Mouse (Mus musculus) megakaryocyte progenitor cell, adult 5-6 weeks (primary cell): ENCODE measurements around the gene Hoxd8. TPM values are rescaled to one million over a fixed set of nuclear protein-coding genes. Genes with fewer than 3 reads are reported as not detected.

Experiments
- ATAC-seq: replicated peaks from 2 replicates; pipeline ENCODE4 v1.8.0; 2016; ENCODE audit warnings: mild to moderate bottlenecking, moderate TSS enrichment, inconsistent platforms; ENCODE audit not compliant: poor library complexity
- total RNA-seq, 2 experiments: library from RNA; stranded (forward) in 1 of 2; stranded (reverse) in 1 of 2; fragments of 157-497, 149-512 nt in 1 of 2; fragments of 200-1000 nt in 1 of 2; gene quantifications; 2 replicates each; pipeline versions ENCODE4 v1.2.3 to v1.2.4; 2015 to 2017

Gene Hoxd8
- total RNA-seq (2015) (not detected in 2 replicates), total RNA-seq (2017) (not detected in 2 replicates)

DNA sequence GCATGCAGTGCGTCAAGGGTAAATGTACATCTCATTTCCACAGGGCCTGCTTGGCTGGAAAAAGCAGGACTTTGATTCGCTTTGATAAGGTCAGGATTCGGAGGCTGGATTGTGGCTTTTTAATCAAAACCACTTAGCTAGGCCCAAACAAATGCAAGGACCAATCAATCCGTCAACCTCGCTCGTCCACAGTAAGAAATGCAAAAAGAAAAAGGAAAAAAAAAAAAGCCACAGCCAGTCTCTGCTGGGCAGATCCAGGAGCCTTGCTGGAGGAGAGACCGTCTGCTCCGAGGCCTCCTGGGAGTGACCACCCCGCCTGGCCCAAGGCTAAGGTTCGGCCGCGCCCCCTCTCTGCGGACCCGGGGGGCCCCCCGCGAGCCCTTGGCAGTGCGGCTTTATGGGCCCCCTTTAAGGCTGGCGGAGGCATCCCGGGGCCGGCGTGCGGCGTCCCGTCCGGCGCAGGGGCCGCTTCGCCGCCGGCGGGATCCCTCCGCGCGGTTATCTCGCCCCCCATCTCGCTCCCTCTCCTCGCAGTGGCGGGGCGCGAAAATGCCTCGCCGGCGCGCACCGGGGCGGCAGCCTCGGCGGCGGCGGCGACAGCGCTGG lies at the start of gene Hoxd8:
Gene Hoxd8 (plus strand): TSS at position 223 of the 606 bp plus-strand sequence.
- no peak for ATAC-seq

DNA sequence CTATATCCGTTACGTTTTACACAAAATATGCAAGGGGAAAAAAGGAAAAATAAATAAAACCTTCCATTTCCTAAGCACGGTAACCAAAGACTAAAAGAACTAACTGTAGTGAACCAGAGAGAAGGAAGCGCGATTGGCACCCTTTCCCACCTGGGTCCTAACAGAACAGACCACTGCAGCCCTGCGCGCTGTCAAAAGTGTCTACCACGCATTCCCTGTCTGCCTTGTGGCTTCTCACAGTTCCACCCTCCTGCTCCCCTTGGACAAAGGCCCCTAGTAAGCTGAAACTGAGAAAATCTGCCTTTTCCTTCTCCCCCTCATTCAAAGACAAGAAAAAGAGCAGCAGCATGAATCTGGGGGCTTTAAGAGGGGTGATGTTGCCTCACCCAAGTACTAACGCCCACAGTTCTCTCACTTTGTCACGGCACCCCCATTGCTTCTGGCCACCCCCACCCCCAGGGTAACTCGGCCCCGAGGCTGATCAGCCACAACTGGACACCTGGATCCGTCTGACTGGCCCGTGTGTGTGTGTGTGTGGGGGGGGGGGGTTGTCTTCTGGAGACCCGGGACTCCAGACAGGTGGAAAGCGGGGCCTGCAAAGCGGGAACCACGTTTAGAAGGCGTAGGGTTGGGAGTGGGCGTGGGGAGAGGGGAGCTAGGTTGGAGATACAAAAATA lies 49.5 kb upstream of the Hoxd8 start:
- ATAC-seq, result no peak

DNA sequence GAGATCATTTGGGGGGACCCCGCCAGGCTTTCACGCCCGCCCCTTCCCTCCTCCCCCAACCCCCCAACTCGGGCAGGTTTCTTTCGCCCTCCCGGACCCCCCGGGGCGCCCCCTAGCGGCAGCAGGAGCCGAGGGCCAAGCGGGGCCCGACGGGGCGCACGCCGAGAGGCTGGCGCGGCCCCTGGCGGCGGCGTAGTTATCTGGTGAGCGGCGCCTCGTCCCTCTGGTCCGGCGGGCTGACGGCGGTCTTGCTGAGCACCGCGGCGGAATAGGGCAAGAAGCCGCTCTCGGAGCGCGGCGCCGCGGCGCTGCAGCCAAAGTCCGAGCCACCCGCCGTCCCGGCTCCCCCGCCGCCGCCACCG lies 49.0 kb upstream of the Hoxd8 start:
- ATAC-seq, result peak; percentile 44; the same call in 1 of the 2 replicates

DNA sequence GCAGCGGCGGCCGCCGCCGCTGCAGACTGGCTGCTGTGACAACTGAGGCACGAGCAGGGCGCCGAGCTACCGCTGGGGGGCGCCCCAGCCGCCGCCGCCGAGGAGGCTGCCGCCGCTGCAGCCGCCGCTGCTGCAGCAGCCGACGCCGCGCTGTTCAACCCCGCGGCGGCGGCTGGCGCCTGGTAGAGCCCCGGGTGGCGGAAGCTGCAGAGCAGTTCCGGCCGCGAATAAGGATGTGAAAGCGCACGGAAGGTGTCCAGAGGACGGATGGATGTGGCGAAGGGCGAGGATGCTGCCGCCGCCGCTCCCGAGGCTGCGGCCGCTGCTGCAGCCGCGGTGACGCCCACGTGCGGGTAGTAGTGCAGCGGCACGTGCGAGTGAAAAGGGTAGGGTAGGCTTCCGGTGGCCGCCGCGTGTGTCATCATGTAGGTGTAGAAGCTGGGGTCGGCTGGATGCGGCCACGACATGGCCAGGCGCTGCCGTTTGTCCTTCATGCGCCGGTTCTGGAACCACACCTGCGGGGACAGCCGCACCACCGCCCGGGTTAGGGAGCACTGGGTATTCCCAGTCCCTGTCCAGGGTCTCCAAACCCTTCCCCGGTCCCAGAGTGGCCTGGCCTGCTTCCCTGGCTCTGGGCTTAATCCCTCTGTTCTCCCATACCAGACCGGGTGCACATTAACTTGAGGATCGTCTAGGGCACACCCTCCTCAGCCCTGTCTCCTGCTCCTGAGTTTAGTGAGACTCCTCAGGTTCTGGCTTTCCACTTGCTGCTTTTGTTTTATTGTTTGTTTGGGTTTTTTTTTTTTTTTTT lies 48.4 kb upstream of the Hoxd8 start:
- peak; percentile 73 for ATAC-seq

DNA sequence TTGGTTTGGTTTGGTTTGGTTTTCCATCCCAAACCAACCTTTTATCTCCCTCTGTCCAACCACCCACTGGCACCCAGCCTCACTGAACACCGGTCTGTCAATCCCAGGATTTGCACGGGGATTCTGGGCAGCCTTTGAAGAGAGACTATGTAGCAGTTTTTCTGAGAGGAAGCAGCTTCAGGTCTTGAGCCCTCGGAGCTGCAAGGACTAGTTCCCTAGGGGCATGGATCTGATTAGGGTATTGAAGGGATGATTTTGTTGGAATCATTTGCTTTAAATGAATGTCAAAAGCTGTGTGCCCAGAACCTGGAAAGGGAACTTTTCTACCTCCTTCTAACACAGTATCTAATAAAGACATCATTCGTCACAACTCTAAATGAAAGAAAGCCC lies 47.8 kb upstream of the Hoxd8 start:
- no peak for ATAC-seq

DNA sequence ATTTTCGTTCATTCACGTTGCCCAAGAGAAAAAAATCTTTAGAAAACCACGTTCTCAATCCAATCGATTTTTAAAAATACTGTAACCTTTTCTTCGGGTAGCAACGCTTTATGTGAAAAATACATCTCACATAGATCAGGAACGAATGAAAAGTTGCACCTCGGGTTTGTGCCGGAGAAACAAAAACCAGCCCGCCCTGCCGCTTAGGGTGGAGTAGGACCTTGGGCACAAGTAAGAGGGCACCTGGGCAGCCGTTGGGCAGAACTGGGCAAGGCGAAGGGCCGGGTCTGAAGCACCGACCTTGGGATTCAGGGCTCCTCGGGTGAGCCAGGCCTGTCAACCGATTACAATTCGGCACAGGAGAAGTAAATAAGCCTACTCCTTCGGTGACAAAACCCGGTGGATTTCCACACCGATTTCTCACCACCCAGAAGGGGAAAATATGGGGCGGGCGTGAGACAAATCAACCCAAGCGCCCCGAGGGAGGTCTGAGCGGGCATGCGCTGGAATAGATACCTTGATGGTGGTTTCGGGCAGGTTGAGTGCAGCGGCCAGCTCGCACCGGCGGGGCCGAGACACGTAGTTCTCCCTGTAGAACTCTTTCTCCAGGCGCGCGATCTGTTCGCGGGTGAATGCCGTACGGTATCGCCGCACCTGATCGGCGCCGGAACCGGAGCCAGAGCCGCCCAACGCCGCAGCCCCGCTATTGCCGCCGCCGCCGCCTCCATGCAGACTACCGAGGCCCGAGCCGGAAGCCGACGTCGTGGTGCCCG lies 47.0 kb upstream of the Hoxd8 start:
- no peak for ATAC-seq

DNA sequence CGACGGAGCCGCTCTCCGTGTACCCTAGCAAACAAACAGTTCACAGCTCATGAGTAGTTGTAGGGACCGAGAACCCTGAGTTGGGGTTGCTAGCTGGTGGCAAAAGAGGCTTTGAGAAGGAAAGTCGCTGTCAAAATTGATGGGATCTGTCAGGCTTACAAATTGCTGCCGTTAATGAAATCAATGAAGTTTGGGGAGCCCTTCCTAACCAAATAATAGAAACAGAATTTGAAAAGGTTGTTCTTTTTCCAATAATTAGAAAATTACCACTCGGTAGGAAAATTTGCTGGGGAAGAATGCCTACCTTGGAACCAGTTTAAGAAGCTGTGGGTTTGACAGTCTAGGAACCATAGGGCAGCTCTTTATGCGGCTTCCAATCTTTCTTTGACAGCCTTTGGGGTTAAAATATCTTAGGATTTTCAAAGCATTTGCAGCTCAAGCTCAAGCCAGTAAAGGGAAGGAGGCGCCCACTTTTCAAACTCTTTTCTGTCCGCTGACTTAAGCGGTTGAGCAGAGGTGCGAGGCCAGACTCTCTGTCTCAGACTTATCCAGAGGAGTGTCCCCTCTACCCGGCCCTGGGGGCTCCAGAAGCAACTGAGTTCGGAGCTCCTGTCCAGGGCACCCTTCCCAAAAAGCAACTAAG lies 46.3 kb upstream of the Hoxd8 start:
- ATAC-seq, result no peak

DNA sequence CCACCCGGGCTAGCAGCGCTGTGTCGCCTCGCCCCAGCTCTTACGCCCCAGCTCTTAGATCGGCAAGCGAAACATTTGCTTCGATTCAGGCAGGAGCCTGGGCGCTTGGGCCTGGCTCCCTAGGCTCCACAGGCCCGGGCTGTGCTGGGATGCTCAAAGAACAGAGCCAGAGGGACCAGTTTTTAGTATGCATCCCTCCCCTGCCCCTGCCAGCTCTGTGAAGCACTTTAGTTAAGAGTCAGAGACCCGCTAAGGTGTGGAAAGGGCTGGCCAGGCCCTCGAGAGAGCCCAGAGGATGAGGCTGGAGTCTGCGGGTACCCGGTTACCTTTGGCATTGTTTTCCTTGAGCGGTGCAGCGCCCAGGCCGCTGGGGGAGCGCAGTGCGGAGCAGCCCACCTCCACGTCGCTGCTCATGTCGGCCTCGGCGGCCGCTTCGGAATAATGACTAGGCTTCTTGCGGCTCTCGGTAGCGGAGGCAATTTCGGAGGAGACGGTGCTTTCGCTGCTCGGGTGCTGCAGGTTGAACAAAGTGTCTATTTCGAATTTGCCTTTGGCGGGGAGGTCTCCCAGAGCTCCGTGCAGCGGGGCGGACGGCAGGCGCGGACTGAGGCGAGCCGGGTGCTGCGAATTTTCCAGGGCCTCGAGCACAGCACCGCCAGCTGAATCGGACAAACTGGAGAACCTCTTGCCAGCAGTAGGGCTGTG lies 45.6 kb upstream of the Hoxd8 start:
- ATAC-seq, result no peak

DNA sequence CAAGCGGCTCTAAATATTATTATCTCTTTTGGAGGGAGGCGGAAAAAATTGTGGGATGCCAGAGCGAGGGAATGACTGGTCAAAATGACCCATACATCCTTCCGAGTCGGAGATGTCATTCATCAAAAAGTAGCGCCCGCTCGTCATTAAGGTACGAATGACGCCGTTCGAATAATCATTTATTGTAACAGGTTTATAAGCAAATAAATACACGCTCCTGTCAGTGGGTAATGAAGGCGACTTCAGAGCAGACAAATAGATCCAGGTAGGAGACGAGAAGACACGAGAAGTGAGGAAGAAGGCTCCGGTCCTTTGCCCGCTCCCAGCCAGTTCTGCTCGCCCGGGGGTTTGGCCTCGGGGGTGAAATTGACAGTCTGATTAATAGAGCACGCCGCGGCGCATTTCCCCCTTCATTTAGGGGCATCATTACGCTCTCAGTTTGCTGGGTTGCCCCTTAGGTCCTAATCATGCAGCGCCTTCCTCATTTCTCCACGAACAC lies 44.9 kb upstream of the Hoxd8 start, which contains the start of gene Evx2:
Gene Evx2 (minus strand): TSS at position 51 of the 499 bp plus-strand sequence.
- no peak for ATAC-seq

DNA sequence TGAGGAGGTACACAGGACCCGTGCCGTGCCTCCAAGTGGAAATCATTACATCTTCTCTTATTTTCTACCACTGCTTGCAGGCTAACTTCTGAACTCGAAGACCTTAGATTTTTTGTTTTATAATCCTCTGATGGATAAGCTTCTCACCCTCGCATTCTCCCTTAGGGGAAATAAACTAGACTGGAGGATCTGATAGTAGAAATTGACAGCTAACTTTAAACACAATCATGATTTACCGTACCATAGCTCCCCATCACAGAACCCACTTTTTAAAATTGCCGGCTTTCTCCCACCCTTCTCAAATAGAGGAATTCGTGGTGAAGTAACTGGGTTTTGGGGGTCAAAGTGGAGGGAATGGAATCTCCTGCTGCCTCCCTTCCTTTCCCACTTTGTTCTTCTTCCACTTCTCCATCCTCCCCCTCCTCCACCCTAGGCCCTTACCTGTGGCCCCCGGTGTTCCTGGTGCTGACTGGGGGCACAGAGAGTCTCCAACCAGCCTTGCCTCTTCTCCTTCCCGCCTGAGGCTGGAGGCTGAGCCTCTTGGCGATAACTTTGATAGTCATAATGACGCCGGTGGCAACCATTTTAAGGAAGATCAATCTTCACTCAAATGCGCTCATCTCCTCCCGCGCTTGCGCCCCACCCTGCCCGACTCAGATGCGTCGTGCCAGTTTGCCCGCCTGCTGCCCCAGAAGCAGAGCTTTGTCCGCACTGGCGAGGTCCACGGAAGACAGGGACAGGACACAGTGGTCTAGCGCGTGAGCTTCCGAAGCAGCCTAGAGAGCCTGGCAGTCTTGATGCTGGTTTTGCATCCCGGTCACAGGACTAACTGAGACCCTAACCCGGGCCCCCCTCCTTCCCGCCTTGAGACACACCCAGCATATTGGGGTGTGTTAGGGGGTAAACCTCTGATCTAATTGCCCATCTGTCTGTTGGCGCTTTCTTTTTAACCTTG lies 43.7 kb upstream of the Hoxd8 start:
- no peak for ATAC-seq

DNA sequence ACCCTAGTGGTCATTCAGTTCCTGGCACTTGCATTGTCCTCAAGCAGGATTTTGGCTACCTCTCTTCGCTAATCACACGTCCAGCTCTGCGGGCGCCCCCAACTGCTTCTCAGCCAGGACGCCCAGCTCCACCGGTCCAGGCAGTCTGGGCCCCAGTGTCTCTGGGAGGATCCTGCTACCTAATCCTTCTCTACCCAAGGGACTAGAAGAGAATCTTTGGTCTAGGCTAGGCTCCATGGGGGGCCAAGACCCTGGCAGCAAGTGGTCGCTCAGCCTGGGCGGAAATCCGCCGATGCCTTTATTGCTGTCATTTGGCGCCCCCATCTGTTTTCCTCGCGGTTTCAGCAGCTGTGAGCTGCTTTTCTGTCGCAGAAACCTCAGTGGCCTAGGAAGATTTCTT lies 42.7 kb upstream of the Hoxd8 start:
- ATAC-seq, result 0 out of 2 replicates have a peak, but pooled peaks have one; percentile 35

DNA sequence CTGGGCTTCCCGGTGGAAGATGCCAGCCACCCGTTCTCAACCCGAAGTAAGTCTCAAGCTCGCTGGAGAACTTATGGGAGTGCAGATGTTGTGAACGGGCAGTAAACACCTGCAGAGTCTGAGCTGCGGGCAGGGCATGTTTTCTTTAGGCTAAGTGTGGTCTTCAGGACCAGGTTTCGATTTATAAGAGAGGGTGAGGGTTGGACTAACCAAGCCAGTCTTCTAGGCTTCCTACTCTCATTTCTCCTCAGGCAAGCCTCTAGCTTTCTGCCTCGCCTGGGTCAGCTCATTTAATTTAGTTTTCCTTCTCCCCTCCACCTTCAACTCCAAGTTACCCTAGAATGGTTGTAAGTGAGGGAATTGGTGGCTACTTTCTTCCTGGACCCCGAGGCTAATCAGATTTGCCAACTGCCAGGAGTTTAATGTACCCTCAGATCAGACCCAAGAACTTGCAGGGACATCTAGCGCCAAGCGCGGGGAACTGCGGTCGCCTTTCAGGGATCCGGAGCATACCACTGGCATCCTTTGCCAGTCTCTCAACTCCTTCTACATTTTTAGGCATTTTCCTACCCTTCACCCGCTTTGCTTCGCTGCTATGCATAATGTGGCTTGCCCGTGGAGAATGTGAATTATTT lies 41.0 kb upstream of the Hoxd8 start:
- peak; percentile 61 for ATAC-seq

DNA sequence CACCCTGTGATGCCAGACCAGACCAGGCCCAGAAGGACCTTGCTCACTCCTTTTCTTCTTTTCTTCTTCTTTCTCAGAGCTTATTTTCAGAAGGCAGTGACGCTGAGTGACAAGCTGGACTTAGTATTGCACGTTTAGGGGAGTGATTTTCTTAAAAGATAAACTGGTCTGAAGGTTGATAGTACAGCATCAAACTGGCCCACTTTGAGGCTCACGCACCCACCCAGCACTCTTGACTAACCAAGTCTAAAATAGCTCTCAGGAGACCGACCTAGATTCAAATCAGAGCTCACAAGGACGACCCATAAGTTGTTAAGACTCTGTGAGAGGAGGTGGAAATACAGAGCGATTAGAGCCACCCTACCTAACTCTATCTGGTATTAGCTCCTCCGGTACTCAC lies 38.0 kb upstream of the Hoxd8 start:
- no peak for ATAC-seq

DNA sequence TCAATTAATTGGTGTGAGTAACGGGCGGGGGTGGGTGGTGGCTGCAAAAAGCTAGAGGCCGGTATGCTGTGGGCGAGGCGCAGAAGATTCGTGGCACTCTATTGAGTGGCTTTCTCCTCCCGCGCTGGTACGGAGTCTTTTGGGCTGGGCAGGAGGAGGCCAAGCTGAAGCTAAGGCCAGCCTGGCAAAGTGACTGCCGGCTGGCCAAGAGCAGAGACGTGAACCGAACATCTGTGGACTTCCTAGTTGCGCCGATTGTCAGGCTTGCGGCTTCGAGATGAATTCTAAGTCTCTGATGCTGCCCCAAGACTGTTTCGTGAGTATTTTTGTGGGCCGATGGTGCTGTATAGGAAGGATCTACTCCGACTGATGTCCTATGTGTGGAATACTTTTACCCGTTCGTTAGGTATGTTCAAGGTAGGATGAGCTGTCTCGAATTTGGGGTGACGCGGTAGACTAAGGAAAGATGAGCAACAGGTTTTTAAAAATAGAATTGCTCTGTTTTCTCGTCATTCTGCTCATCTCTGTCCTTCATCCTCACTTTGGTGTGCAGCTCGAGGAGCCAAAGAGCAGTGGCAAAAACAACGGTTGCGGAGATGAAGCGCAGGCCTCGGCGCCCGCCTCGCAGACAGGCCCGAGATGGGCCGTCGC lies 37.1 kb upstream of the Hoxd8 start:
- no peak for ATAC-seq

DNA sequence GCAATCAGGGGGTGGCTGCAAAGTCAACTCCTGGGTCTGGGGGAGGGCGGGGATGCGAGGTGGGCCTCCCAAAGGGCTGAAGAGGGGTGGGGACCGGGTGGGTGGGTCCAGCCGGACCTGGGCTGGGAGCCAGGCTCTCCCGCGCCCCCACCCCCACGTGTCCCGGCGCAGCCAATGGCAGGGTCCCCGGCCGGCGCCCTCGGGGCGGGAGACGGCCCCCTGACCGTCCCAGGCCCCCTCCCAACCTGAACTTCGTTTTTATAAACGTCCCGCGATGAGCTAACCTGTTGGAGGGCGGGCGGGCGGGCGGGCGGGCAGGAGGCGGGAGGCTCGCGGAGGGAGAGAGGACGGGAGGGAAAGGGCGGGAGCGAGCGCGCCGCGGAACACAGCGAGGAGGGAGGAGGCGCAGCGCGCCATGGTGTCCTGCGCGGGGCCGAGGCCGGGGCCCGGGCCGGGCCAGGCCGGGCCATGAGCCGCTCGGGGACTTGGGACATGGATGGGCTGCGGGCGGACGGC lies 36.5 kb upstream of the Hoxd8 start, which contains the start of gene Hoxd13:
Gene Hoxd13 (plus strand): TSS at position 469 of the 516 bp plus-strand sequence.
- ATAC-seq, result no peak

DNA sequence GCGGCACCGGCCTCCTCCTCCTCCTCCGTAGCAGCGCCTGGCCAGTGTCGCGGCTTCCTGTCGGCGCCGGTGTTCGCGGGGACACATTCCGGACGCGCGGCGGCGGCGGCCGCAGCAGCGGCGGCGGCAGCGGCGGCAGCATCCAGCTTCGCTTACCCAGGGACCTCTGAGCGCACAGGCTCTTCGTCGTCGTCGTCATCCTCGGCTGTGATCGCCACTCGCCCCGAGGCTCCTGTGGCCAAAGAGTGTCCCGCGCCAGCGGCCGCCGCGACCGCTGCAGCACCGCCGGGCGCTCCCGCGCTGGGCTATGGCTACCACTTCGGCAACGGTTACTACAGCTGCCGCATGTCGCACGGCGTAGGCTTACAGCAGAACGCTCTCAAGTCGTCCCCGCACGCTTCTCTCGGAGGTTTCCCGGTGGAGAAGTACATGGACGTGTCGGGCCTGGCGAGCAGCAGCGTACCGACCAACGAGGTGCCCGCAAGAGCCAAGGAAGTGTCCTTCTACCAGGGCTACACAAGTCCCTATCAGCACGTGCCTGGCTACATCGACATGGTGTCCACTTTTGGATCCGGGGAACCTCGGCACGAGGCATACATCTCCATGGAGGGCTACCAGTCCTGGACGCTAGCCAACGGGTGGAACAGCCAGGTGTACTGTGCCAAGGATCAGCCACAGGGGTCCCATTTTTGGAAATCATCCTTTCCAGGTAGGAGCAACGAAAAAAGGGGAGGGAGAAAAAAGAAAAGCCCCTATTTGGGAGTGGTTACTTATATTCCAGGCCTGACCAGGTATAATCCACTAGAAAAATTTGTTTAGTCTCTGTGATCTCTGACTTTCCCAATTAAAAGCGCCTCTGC lies 35.8 kb upstream of the Hoxd8 start:
- ATAC-seq, result no peak

DNA sequence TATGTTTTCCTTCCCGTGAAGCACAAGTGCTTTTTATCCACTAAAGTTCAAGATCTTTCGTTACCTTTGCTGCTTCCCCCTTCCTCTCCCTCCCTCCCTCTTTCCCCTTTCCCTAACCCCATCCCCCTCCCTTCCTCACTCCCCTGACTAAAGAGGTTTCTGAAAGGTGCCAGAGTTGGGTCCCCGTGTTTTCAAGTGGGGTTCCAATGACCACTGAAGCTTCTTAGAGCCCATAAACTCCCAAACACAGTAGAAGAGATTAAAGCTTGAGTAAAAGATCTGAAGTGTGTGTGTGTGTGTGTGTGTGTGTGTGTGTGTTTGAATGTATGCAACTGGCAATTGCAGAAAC lies 35.2 kb upstream of the Hoxd8 start:
- no peak for ATAC-seq
